Mouse (Mus musculus) c-Kit-positive CD71-positive TER-119-negative erythroid progenitor cells, embryonic 14.5 days (primary cell): ENCODE measurements around the gene Txndc8.

Experiments
- DNase-seq: peaks from one replicate; pipeline ENCODE4 v3.0.0-alpha.2; 2013; ENCODE audit warnings: low read depth

Txndc8 gene

GRCm38 (mm10) chr4:58009024-58009423 lies at the start of gene Txndc8:
Gene Txndc8 (minus strand): TSS chr4:58009124.
- no peak for DNase-seq

- DNase-seq: no peak
Measured at GRCm38 (mm10) chr4:58055653-58056052, 46.7 kb upstream of the Txndc8 start.

GRCm38 (mm10) chr4:58054441-58054840 lies 45.5 kb upstream of the Txndc8 start:
- DNase-seq: no peak

- no peak for DNase-seq
Measured at GRCm38 (mm10) chr4:58050746-58051145, 41.8 kb upstream of the Txndc8 start.

GRCm38 (mm10) chr4:58050276-58050675 lies 41.4 kb upstream of the Txndc8 start:
- no peak for DNase-seq

- no peak for DNase-seq
Measured at GRCm38 (mm10) chr4:58044833-58045232, 35.9 kb upstream of the Txndc8 start.

GRCm38 (mm10) chr4:58044356-58044755 lies 35.4 kb upstream of the Txndc8 start:
- no peak for DNase-seq

- no peak for DNase-seq
Measured at GRCm38 (mm10) chr4:58040093-58040492, 31.2 kb upstream of the Txndc8 start.

GRCm38 (mm10) chr4:58037096-58037705 lies 28.3 kb upstream of the Txndc8 start:
- DNase-seq: no peak

- no peak for DNase-seq
Measured at GRCm38 (mm10) chr4:58034663-58035062, 25.7 kb upstream of the Txndc8 start.

- DNase-seq: no peak
Measured at GRCm38 (mm10) chr4:58032714-58033113, 23.8 kb upstream of the Txndc8 start.

GRCm38 (mm10) chr4:58003501-58003900 lies 5.4 kb downstream of the Txndc8 start:
- DNase-seq: no peak

- no peak for DNase-seq
Measured at GRCm38 (mm10) chr4:57991425-57991824, 17.5 kb downstream of the Txndc8 start.

GRCm38 (mm10) chr4:57974400-57975117 lies 34.4 kb downstream of the Txndc8 start:
- DNase-seq: no peak

- no peak for DNase-seq
Measured at GRCm38 (mm10) chr4:57973592-57974268, 35.2 kb downstream of the Txndc8 start.

- no peak for DNase-seq
Measured at GRCm38 (mm10) chr4:57970285-57970684, 38.6 kb downstream of the Txndc8 start.

GRCm38 (mm10) chr4:57967195-57967594 lies 41.7 kb downstream of the Txndc8 start:
- DNase-seq: no peak

- no peak for DNase-seq
Measured at GRCm38 (mm10) chr4:57965516-57965915, 43.4 kb downstream of the Txndc8 start.

GRCm38 (mm10) chr4:57964143-57964542 lies 44.8 kb downstream of the Txndc8 start:
- no peak for DNase-seq

GRCm38 (mm10) chr4:57959056-57959455 lies 49.9 kb downstream of the Txndc8 start:
- no peak for DNase-seq

GRCm38 (mm10) chr4:57958098-57958497 lies 50.8 kb downstream of the Txndc8 start:
- DNase-seq: no peak

- DNase-seq: no peak
Measured at GRCm38 (mm10) chr4:57957200-57958085, 51.5 kb downstream of the Txndc8 start.
